Mouse (Mus musculus) thymus, adult 2 months (tissue): ENCODE data around the gene Ccin. TPM values are rescaled to one million over a fixed set of nuclear protein-coding genes. Genes with fewer than 3 reads are reported as not detected.

Experiments
- DNase-seq: peaks from one replicate; pipeline ENCODE4 v3.0.0; 2021
- H3K27ac ChIP-seq: fragments of 200-500 bp; 2 replicates; pipeline ENCODE4 v1.5.1; 2012; ENCODE audit warnings: low read length, control low read depth; ENCODE audit not compliant: control insufficient read depth, insufficient read depth
- H3K27me3 ChIP-seq: fragments of 200-500 bp; 2 replicates; pipeline ENCODE4 v1.6.1; 2012; ENCODE audit warnings: mild to moderate bottlenecking, low read length, moderate library complexity, mixed read lengths; ENCODE audit not compliant: control insufficient read depth, insufficient read depth
- H3K36me3 ChIP-seq: fragments of 200-500 bp; 2 replicates; pipeline ENCODE4 v1.6.1; 2012; ENCODE audit warnings: mild to moderate bottlenecking, low read length, moderate library complexity; ENCODE audit not compliant: control insufficient read depth, insufficient read depth
- H3K4me1 ChIP-seq: fragments of 200-500 bp; replicated peaks from 2 replicates; pipeline ENCODE4 v1.6.1; 2012; ENCODE audit warnings: low read length; ENCODE audit not compliant: control insufficient read depth, insufficient read depth
- H3K4me3 ChIP-seq: fragments of 200-500 bp; 2 replicates; pipeline ENCODE4 v1.5.1; 2012; ENCODE audit warnings: mild to moderate bottlenecking, low read length, control low read depth, moderate library complexity; ENCODE audit not compliant: control insufficient read depth, insufficient read depth
- CTCF ChIP-seq: fragments of 200-500 bp; IDR thresholded peaks from 2 replicates; pipeline ENCODE4 v1.5.1; 2012; ENCODE audit warnings: mild to moderate bottlenecking, control low read depth, low read length, moderate library complexity, borderline replicate concordance; ENCODE audit not compliant: control insufficient read depth, poor library complexity, insufficient read depth; ENCODE audit errors: extremely low read depth
- POLR2A ChIP-seq: fragments of 200-500 bp; IDR thresholded peaks from 2 replicates; pipeline ENCODE4 v1.6.1; 2012; ENCODE audit warnings: mild to moderate bottlenecking, low read length, control low read depth, moderate library complexity; ENCODE audit not compliant: control insufficient read depth, poor library complexity, insufficient read depth; ENCODE audit errors: extremely low read depth
- WGBS: fragments of 180-500 bp; shearing (Covaris S2); methylation state at CpG from one replicate; pipeline ENCODE4 v1.1.7; 2018; 5-methylcytosine and 5-hydroxymethylcytosine counted together
- polyA plus RNA-seq: library from polyadenylated mRNA; depleted of rRNA; stranded (reverse); fragments of >200 nt; gene quantifications from 2 replicates; pipeline ENCODE4 v1.2.3, GENCODE M21; 2012; rRNA removed

Gene Ccin
- polyA plus RNA-seq, 1 experiment: 0.32 TPM

GRCm38 (mm10) chr4:44023681-44024080, 40.4 kb downstream of the Ccin start:
- Histone ChIP-seq H3K27ac (no peak overlapping the region), H3K4me3 (no peak overlapping the region), H3K36me3 (peaks cover 69% of the 10 kb centered on the region), H3K27me3 (no peaks in the 10 kb centered on the region), H3K4me1 (peaks cover 25% of the 10 kb centered on the region)
- TF ChIP-seq POLR2A: no peak
- TF ChIP-seq CTCF: no peak
- 97% methylated on average over 9 of the region's 9 CpGs for WGBS
- no peak for DNase-seq

- Histone ChIP-seq H3K36me3 (peaks cover 75% of the 10 kb centered on the region), H3K27me3 (no peaks in the 10 kb centered on the region), H3K27ac (no peak overlapping the region), H3K4me3 (no peak overlapping the region), H3K4me1 (peaks cover 25% of the 10 kb centered on the region)
- TF ChIP-seq POLR2A (no peak), CTCF (no peak)
- WGBS: 96% methylated on average over 6 of the region's 6 CpGs
- DNase-seq: no peak
These were observed 41.0 kb downstream of the Ccin start for GRCm38 (mm10) chr4:44024241-44024640.

- Histone ChIP-seq H3K27me3 (no peaks in the 10 kb centered on the region), H3K4me1 (peaks cover 25% of the 10 kb centered on the region), H3K4me3 (no peak overlapping the region), H3K27ac (no peak overlapping the region), H3K36me3 (peaks cover 73% of the 10 kb centered on the region)
- WGBS: 97% methylated on average over 6 of the region's 6 CpGs
- DNase-seq: no peak
- no peak for TF ChIP-seq POLR2A
- no peak for TF ChIP-seq CTCF
These were observed 42.3 kb downstream of the Ccin start for GRCm38 (mm10) chr4:44025570-44025969.

- 93% methylated on average over 16 of the region's 16 CpGs for WGBS
- no peaks in the 10 kb centered on the region for H3K27me3 ChIP-seq
- TF ChIP-seq POLR2A: no peak
- no peak for TF ChIP-seq CTCF
These were observed 45.2 kb downstream of the Ccin start for GRCm38 (mm10) chr4:44028303-44029135.

GRCm38 (mm10) chr4:44029661-44030066, 46.4 kb downstream of the Ccin start:
- 0 out of 2 replicates have a peak, but pooled peaks cover under 1% of the 10 kb centered on the region for H3K4me1 ChIP-seq
- no peak for DNase-seq
- no peak overlapping the region for H3K4me3 ChIP-seq
- WGBS: 96% methylated on average over 15 of the region's 15 CpGs
- H3K27me3 ChIP-seq: no peaks in the 10 kb centered on the region
- H3K27ac ChIP-seq: no peak overlapping the region
- H3K36me3 ChIP-seq: peaks cover 71% of the 10 kb centered on the region
- TF ChIP-seq POLR2A (no peak), CTCF (no peak)

More at GRCm38 (mm10) chr4:44028303-44029135, 45.2 kb downstream of the Ccin start:
- Histone ChIP-seq H3K27ac (no peak overlapping the region), H3K4me3 (no peak overlapping the region), H3K36me3 (peaks cover 80% of the 10 kb centered on the region), H3K4me1 (peaks cover 8% of the 10 kb centered on the region)
- DNase-seq: no peak

GRCm38 (mm10) chr4:44031521-44031920, 48.2 kb downstream of the Ccin start:
- H3K27me3 ChIP-seq: no peaks in the 10 kb centered on the region
- DNase-seq: no peak
- H3K36me3 ChIP-seq: peaks cover 56% of the 10 kb centered on the region
- H3K4me3 ChIP-seq: no peak overlapping the region
- 95% methylated on average over 5 of the region's 5 CpGs for WGBS
- H3K27ac ChIP-seq: no peak overlapping the region
- H3K4me1 ChIP-seq: peaks cover 6% of the 10 kb centered on the region; the same call in 1 of the 2 replicates
- TF ChIP-seq POLR2A (no peak), CTCF (no peak)

Other genes with a start within 250 kb of the Ccin start
- not detected in 2 replicates for gene Olfr159, start 212.5 kb upstream of the Ccin start, polyA plus RNA-seq
- gene Olfr156, start 159.6 kb upstream of the Ccin start, polyA plus RNA-seq: not detected in 2 replicates
- 0.01 and 0.11 TPM in 2 replicates for gene Olfr157, start 143.3 kb upstream of the Ccin start, polyA plus RNA-seq
- not detected in 2 replicates for gene Olfr155, start 131.9 kb upstream of the Ccin start, polyA plus RNA-seq
- 2.8 and 3.3 TPM in 2 replicates for gene Reck, start 108.0 kb upstream of the Ccin start, polyA plus RNA-seq
- 20.6 and 23.4 TPM in 2 replicates for gene Glipr2, start 26.1 kb upstream of the Ccin start, polyA plus RNA-seq
- gene Clta, start 21.0 kb downstream of the Ccin start, polyA plus RNA-seq: 184 and 193 TPM in 2 replicates
- gene Gne, start 100.7 kb downstream of the Ccin start, polyA plus RNA-seq: 28.0 and 32.0 TPM in 2 replicates